Comparison of ENCODE assay signal across 9 mouse cellular contexts in the genomic region with DNA sequence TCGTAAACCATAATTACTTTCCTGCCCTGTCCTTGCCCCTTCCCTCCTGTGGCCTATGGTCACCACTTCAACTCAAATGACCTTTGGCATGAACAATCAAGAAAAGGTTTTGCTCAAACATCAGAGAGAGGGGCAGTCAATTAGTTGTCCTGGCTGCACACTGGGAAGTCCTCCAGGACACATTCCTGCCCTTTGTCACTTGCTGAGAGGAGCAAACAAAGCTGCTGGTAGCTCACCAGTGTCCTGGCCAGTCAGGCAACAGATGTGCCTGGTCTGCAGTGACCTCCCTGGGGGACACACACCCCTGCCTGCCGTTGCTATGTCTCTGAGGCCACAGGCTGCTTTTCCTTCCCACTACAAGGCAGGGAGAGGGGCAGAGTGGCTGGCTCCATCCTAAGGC.
DNase-seq lines count a peak whose midpoint lies in the region; ATAC-seq and TF ChIP-seq lines count a peak whose summit lies in the region.
"Had no signal": no experiment of that assay in that cellular context is flagged by ENCODE, and none has a peak within 500 bp of the region (broad histone marks: within the 10 kb centered on the region; RNA-seq: fewer than 3 reads in every experiment).

No protein-coding gene starts in this region.

- H3K36me3 ChIP-seq in embryonic facial prominence, embryonic 11.5 days (replicated peaks; ENCODE audit: control insufficient read depth, insufficient read depth, low read depth, low read length) = no peaks in the 10 kb centered on the region
- H3K36me3 ChIP-seq in kidney, embryonic 15.5 days = no peaks in the 10 kb centered on the region

- peak; percentile 60 for DNase-seq in embryo, embryonic 10.5 days (ENCODE audit: low spot score)
- DNase-seq in embryonic facial prominence, embryonic 11.5 days (ENCODE audit: low spot score) = no peak
- DNase-seq in lung, adult 2 months = peak; percentile 13
- DNase-seq in layer of hippocampus, adult 18-20 months (ENCODE audit: low spot score in 2 of 2) = no peak
- DNase-seq in left cerebral cortex, postnatal 14 days (ENCODE audit: low spot score in 2 of 2) = no peak
- DNase-seq in spleen, postnatal 10 days (ENCODE audit: low spot score in 2 of 2) = no peak
- DNase-seq: gastrocnemius, postnatal 10 days had no signal

- H3K4me1 ChIP-seq in embryonic facial prominence, embryonic 11.5 days (ENCODE audit: control insufficient read depth, insufficient read depth, low read length) = no peaks in the 10 kb centered on the region
- peaks cover 8% of the 10 kb centered on the region for H3K4me1 ChIP-seq in kidney, embryonic 15.5 days
- no peaks in the 10 kb centered on the region; the same call in 1 of the 2 replicates for H3K4me1 ChIP-seq in lung, adult 2 months (ENCODE audit: control insufficient read depth, insufficient read depth, low read length)

- no peaks in the 10 kb centered on the region for H3K9me3 ChIP-seq in embryonic facial prominence, embryonic 11.5 days (replicated peaks; ENCODE audit: control insufficient read depth, low read length)
- no peaks in the 10 kb centered on the region for H3K9me3 ChIP-seq in kidney, embryonic 15.5 days (replicated peaks)

- intact Hi-C loops in left cerebral cortex, postnatal 14 days (cut with DNase I) = no loop called here

- H3K27me3 ChIP-seq in embryonic facial prominence, embryonic 11.5 days (ENCODE audit: control insufficient read depth, insufficient read depth, low read length) = no peaks in the 10 kb centered on the region
- no peaks in the 10 kb centered on the region for H3K27me3 ChIP-seq in kidney, embryonic 15.5 days

- TF ChIP-seq POLR2A in lung, adult 2 months (IDR thresholded peaks at IDR 0.05; ENCODE audit: borderline replicate concordance, extremely low read depth, low read depth, low read length) = no peak

- TF ChIP-seq CTCF in lung, adult 2 months (IDR thresholded peaks at IDR 0.05; ENCODE audit: insufficient read depth, low read length) = no peak

- no peak overlapping the region for H3K4me3 ChIP-seq in embryonic facial prominence, embryonic 11.5 days (ENCODE audit: low read depth, low read length)
- H3K4me3 ChIP-seq in kidney, embryonic 15.5 days (replicated peaks) = no peak overlapping the region
- no peak overlapping the region for H3K4me3 ChIP-seq in lung, adult 2 months (replicated peaks; ENCODE audit: extremely low read depth, low read depth, low read length)

- peak; percentile 67; the same call in 1 of the 2 replicates for ATAC-seq in embryonic facial prominence, embryonic 11.5 days (replicated peaks; ENCODE audit: insufficient number of reproducible peaks, low FRiP score, low TSS enrichment, low read depth)
- peak; percentile 49; the same call in 1 of the 2 replicates for ATAC-seq in kidney, embryonic 15.5 days (replicated peaks; ENCODE audit: low FRiP score)
- ATAC-seq in monocyte, adult 5-6 weeks (replicated peaks; ENCODE audit: insufficient number of reproducible peaks, low FRiP score, low TSS enrichment, poor library complexity, severe bottlenecking) = no peak

- 6% methylated on average over 2 of the region's 2 CpGs for WGBS in embryonic facial prominence, embryonic 11.5 days
- WGBS in kidney, embryonic 15.5 days = 29% methylated on average over 2 of the region's 2 CpGs
- WGBS in lung, adult 2 months = 17% methylated on average over 2 of the region's 2 CpGs

- no peak overlapping the region for H3K27ac ChIP-seq in embryonic facial prominence, embryonic 11.5 days (replicated peaks; ENCODE audit: low read depth, low read length)
- H3K27ac ChIP-seq in kidney, embryonic 15.5 days = no peak overlapping the region

- no peak overlapping the region for H3K4me2 ChIP-seq in embryonic facial prominence, embryonic 11.5 days (ENCODE audit: low read depth, low read length)
- H3K4me2 ChIP-seq in kidney, embryonic 15.5 days = no peak overlapping the region

- no peak overlapping the region for H3K9ac ChIP-seq in embryonic facial prominence, embryonic 11.5 days (replicated peaks; ENCODE audit: low read length)
- no peak overlapping the region for H3K9ac ChIP-seq in kidney, embryonic 15.5 days

Comparison
In these comparisons a context has a peak if more than half of its experiments do, and no peak if none do; other contexts are left out.
1. DNase-seq: peak in embryo, embryonic 10.5 days (single experiment) and lung, adult 2 months (single experiment); none in embryonic facial prominence, embryonic 11.5 days (single experiment), layer of hippocampus, adult 18-20 months (0 of 2), left cerebral cortex, postnatal 14 days (0 of 2) and spleen, postnatal 10 days (0 of 2).